Mouse (Mus musculus) midbrain, embryonic 11.5 days (tissue): ENCODE data around the gene Gm49339. TPM values are rescaled to one million over a fixed set of nuclear protein-coding genes. Genes with fewer than 3 reads are reported as not detected.

Experiments
- polyA plus RNA-seq: library from polyadenylated mRNA; unstranded; fragments of >200 nt; fragmentation: Nextera tagmentation; extraction: Ambion mirVana; gene quantifications from 2 replicates; pipeline ENCODE4 v1.2.1, GENCODE M21; 2014

Gm49339 gene
- polyA plus RNA-seq, 1 experiment from 2014 or later = not detected

Other genes starting within 250 kb of the Gm49339 start
- 0.16 TPM in 1 of 2 replicates, not detected in the other for gene Lilr4b, start within 50 bp of the Gm49339 start, polyA plus RNA-seq
- gene Lilrb4a, start 10.3 kb downstream of the Gm49339 start, polyA plus RNA-seq = 1.0 and 1.2 TPM in 2 replicates
- gene Fam162b, start 109.9 kb downstream of the Gm49339 start, polyA plus RNA-seq = 1.6 and 2.8 TPM in 2 replicates
- gene Gprc6a, start 150.8 kb downstream of the Gm49339 start, polyA plus RNA-seq = 0.11 TPM in 1 of 2 replicates, not detected in the other
- gene Rfx6, start 197.1 kb downstream of the Gm49339 start, polyA plus RNA-seq = not detected in 2 replicates